Mouse (Mus musculus) MEL (cell line): ENCODE results near the gene Anks1.

Source experiments
- CHD1 ChIP-seq: IDR thresholded peaks from 2 replicates; pipeline ENCODE4 v1.6.1; 2012; ENCODE audit warnings: low read depth, mild to moderate bottlenecking, inconsistent platforms, low read length, improper control_type of control experiment
- CTCF ChIP-seq, 3 experiments: IDR thresholded peaks in 2 of 3; conservative IDR thresholded peaks in 1 of 3; 2 replicates each; pipeline ENCODE4 v1.5.1; 2011 to 2012; ENCODE audit warnings: low read length in 3 of 3, low read depth in 2 of 3, mild to moderate bottlenecking in 2 of 3, improper control_type of control experiment in 1 of 3, inconsistent platforms in 1 of 3, mixed read lengths in 1 of 3, moderate library complexity in 1 of 3; ENCODE audit not compliant: control insufficient read depth in 1 of 3, insufficient read depth in 1 of 3, poor library complexity in 1 of 3, severe bottlenecking in 1 of 3
- ELF1 ChIP-seq: IDR thresholded peaks from 2 replicates; pipeline ENCODE4 v1.6.1; 2014; ENCODE audit warnings: low read depth, mild to moderate bottlenecking, inconsistent platforms, low read length, improper control_type of control experiment, moderate library complexity
- EP300 ChIP-seq, 2 experiments: IDR thresholded peaks; 2 replicates each; pipeline ENCODE4 v1.6.1; 2011; ENCODE audit warnings: improper control_type of control experiment in 2 of 2, low read length in 2 of 2, low read depth in 1 of 2, mild to moderate bottlenecking in 1 of 2
- NELFE ChIP-seq: IDR thresholded peaks from 2 replicates; pipeline ENCODE4 v1.6.1; 2011; ENCODE audit warnings: low read depth, low read length, improper control_type of control experiment
- NRF1 ChIP-seq: IDR thresholded peaks from 2 replicates; pipeline ENCODE4 v1.6.1; 2014; ENCODE audit warnings: low read depth, mild to moderate bottlenecking, inconsistent platforms, low read length, improper control_type of control experiment, moderate library complexity; ENCODE audit not compliant: poor library complexity, insufficient read depth, severe bottlenecking
- POLR2A ChIP-seq, 2 experiments: IDR thresholded peaks; 2 replicates each; pipeline ENCODE4 v1.6.1; 2011 to 2012; ENCODE audit warnings: low read length in 2 of 2, mild to moderate bottlenecking in 2 of 2, control low read depth in 1 of 2, improper control_type of control experiment in 1 of 2, low read depth in 1 of 2, moderate library complexity in 1 of 2; ENCODE audit not compliant: control insufficient read depth in 1 of 2, insufficient read depth in 1 of 2, poor library complexity in 1 of 2
- SIN3A ChIP-seq: IDR thresholded peaks from 2 replicates; pipeline ENCODE4 v1.6.1; 2012; ENCODE audit warnings: low read length, improper control_type of control experiment, inconsistent platforms
- UBTF ChIP-seq: IDR thresholded peaks from 2 replicates; pipeline ENCODE4 v1.6.1; 2012; ENCODE audit warnings: low read depth, mild to moderate bottlenecking, inconsistent platforms, low read length, improper control_type of control experiment, moderate library complexity, borderline replicate concordance; ENCODE audit not compliant: insufficient read depth
- USF1 ChIP-seq: IDR thresholded peaks from 2 replicates; pipeline ENCODE4 v1.6.1; 2014; ENCODE audit warnings: low read depth, mild to moderate bottlenecking, inconsistent platforms, low read length, improper control_type of control experiment, moderate library complexity
- ZC3H11A ChIP-seq: IDR thresholded peaks from 2 replicates; pipeline ENCODE4 v1.6.1; 2012; ENCODE audit warnings: low read depth, mild to moderate bottlenecking, inconsistent platforms, low read length, improper control_type of control experiment

GRCm38 (mm10) chr17:28007179-28007811 is 98.2 kb downstream of the Anks1 start:
- TF ChIP-seq ELF1 (no peak), CTCF (IDR thresholded peaks at IDR 0.05 in 2 of 3, conservative IDR thresholded peaks at IDR 0.05 in 1 of 3; ENCODE audit: control insufficient read depth in 1 of 3, insufficient read depth in 1 of 3, low read depth in 2 of 3, low read length in 3 of 3, poor library complexity in 1 of 3, severe bottlenecking in 1 of 3) (no peak), EP300 (IDR thresholded peaks at IDR 0.05; ENCODE audit: low read depth in 1 of 2, low read length in 2 of 2) (no peak), NRF1 (no peak), POLR2A (IDR thresholded peaks at IDR 0.05; ENCODE audit: control insufficient read depth in 1 of 2, insufficient read depth in 1 of 2, low read depth in 1 of 2, low read length in 2 of 2, poor library complexity in 1 of 2) (no peak), SIN3A (no peak), NELFE (no peak), ZC3H11A (no peak), UBTF (no peak), USF1 (no peak), CHD1 (no peak)
